Mouse (Mus musculus): ENCODE data around the gene Stk24. TPM values are rescaled to one million over a fixed set of nuclear protein-coding genes. Genes with fewer than 3 reads are reported as not detected.

Gene Stk24
- polyA plus RNA-seq, 1 experiment from 2014 or later, result 49.3 TPM

GRCm38 (mm10) chr14:121322150-121322549 lies 57.7 kb downstream of the Stk24 start:
- ATAC-seq (replicated peaks; ENCODE audit: low FRiP score, low TSS enrichment, low read depth), result no peak
- WGBS, result 88% methylated on average over 5 of the region's 5 CpGs
- Histone ChIP-seq H3K27me3 (replicated peaks; ENCODE audit: control insufficient read depth, insufficient read depth, low read length) (no peaks in the 10 kb centered on the region), H3K4me3 (ENCODE audit: low read depth, low read length) (no peak overlapping the region), H3K4me1 (replicated peaks; ENCODE audit: control insufficient read depth, insufficient read depth, low read length) (peaks cover 10% of the 10 kb centered on the region), H3K9ac (ENCODE audit: low read length) (no peak overlapping the region), H3K9me3 (ENCODE audit: control insufficient read depth, low read length) (0 out of 2 replicates have a peak, but pooled peaks cover 6% of the 10 kb centered on the region), H3K36me3 (ENCODE audit: control insufficient read depth, insufficient read depth, low read length) (no peaks in the 10 kb centered on the region), H3K4me2 (ENCODE audit: low read length) (no peak overlapping the region), H3K27ac (ENCODE audit: low read depth) (no peak overlapping the region)
- no peak for DNase-seq (ENCODE audit: low spot score)

- 66% methylated on average over 5 of the region's 5 CpGs for WGBS
- Histone ChIP-seq H3K9ac (ENCODE audit: low read length) (no peak overlapping the region), H3K4me1 (replicated peaks; ENCODE audit: control insufficient read depth, insufficient read depth, low read length) (peaks cover 30% of the 10 kb centered on the region), H3K27ac (ENCODE audit: low read depth) (no peak overlapping the region), H3K9me3 (ENCODE audit: control insufficient read depth, low read length) (0 out of 2 replicates have a peak, but pooled peaks cover 6% of the 10 kb centered on the region), H3K36me3 (ENCODE audit: control insufficient read depth, insufficient read depth, low read length) (no peaks in the 10 kb centered on the region), H3K27me3 (replicated peaks; ENCODE audit: control insufficient read depth, insufficient read depth, low read length) (no peaks in the 10 kb centered on the region), H3K4me3 (ENCODE audit: low read depth, low read length) (no peak overlapping the region), H3K4me2 (ENCODE audit: low read length) (no peak overlapping the region)
- ATAC-seq (replicated peaks; ENCODE audit: low FRiP score, low TSS enrichment, low read depth) (no peak), DNase-seq (ENCODE audit: low spot score) (no peak)
Observed at GRCm38 (mm10) chr14:121318382-121318781, 61.4 kb downstream of the Stk24 start.

GRCm38 (mm10) chr14:121317312-121317671 lies 62.5 kb downstream of the Stk24 start:
- DNase-seq (ENCODE audit: low spot score) (no peak), ATAC-seq (replicated peaks; ENCODE audit: low FRiP score, low TSS enrichment, low read depth) (no peak)
- Histone ChIP-seq H3K27ac (ENCODE audit: low read depth) (no peak overlapping the region), H3K4me1 (replicated peaks; ENCODE audit: control insufficient read depth, insufficient read depth, low read length) (peaks cover 30% of the 10 kb centered on the region), H3K36me3 (ENCODE audit: control insufficient read depth, insufficient read depth, low read length) (no peaks in the 10 kb centered on the region), H3K9me3 (ENCODE audit: control insufficient read depth, low read length) (0 out of 2 replicates have a peak, but pooled peaks cover 6% of the 10 kb centered on the region), H3K27me3 (replicated peaks; ENCODE audit: control insufficient read depth, insufficient read depth, low read length) (no peaks in the 10 kb centered on the region), H3K4me3 (ENCODE audit: low read depth, low read length) (no peak overlapping the region), H3K9ac (ENCODE audit: low read length) (no peak overlapping the region), H3K4me2 (ENCODE audit: low read length) (no peak overlapping the region)
- WGBS, result 81% methylated on average over 3 of the region's 3 CpGs

GRCm38 (mm10) chr14:121316631-121317311 lies 63.0 kb downstream of the Stk24 start:
- peaks cover 30% of the 10 kb centered on the region for H3K4me1 ChIP-seq (replicated peaks; ENCODE audit: control insufficient read depth, insufficient read depth, low read length)
- DNase-seq (ENCODE audit: low spot score) (no peak), ATAC-seq (replicated peaks; ENCODE audit: low FRiP score, low TSS enrichment, low read depth) (no peak)
- H3K27me3 ChIP-seq (replicated peaks; ENCODE audit: control insufficient read depth, insufficient read depth, low read length), result no peaks in the 10 kb centered on the region
- H3K4me2 ChIP-seq (ENCODE audit: low read length), result no peak overlapping the region
- no peaks in the 10 kb centered on the region for H3K36me3 ChIP-seq (ENCODE audit: control insufficient read depth, insufficient read depth, low read length)
- H3K9me3 ChIP-seq (ENCODE audit: control insufficient read depth, low read length), result 0 out of 2 replicates have a peak, but pooled peaks cover 6% of the 10 kb centered on the region
- no peak overlapping the region for H3K27ac ChIP-seq (ENCODE audit: low read depth)
- H3K9ac ChIP-seq (ENCODE audit: low read length), result no peak overlapping the region
- no peak overlapping the region for H3K4me3 ChIP-seq (ENCODE audit: low read depth, low read length)
- 61% methylated on average over 13 of the region's 13 CpGs for WGBS

GRCm38 (mm10) chr14:121316136-121316535 lies 63.7 kb downstream of the Stk24 start:
- no peak for DNase-seq (ENCODE audit: low spot score)
- H3K27ac ChIP-seq (ENCODE audit: low read depth), result no peak overlapping the region
- WGBS, result 62% methylated on average over 5 of the region's 5 CpGs

GRCm38 (mm10) chr14:121314934-121315333 lies 64.9 kb downstream of the Stk24 start:
- ATAC-seq (replicated peaks; ENCODE audit: low FRiP score, low TSS enrichment, low read depth), result 0 out of 2 replicates have a peak, but pooled peaks have one; percentile 13
- Histone ChIP-seq H3K4me1 (replicated peaks; ENCODE audit: control insufficient read depth, insufficient read depth, low read length) (peaks cover 47% of the 10 kb centered on the region), H3K36me3 (ENCODE audit: control insufficient read depth, insufficient read depth, low read length) (no peaks in the 10 kb centered on the region), H3K9me3 (ENCODE audit: control insufficient read depth, low read length) (0 out of 2 replicates have a peak, but pooled peaks cover 3% of the 10 kb centered on the region), H3K27me3 (replicated peaks; ENCODE audit: control insufficient read depth, insufficient read depth, low read length) (no peaks in the 10 kb centered on the region), H3K27ac (ENCODE audit: low read depth) (no peak overlapping the region), H3K4me2 (ENCODE audit: low read length) (no peak overlapping the region), H3K9ac (ENCODE audit: low read length) (no peak overlapping the region), H3K4me3 (ENCODE audit: low read depth, low read length) (no peak overlapping the region)
- no peak for DNase-seq (ENCODE audit: low spot score)
- 56% methylated on average over 3 of the region's 3 CpGs for WGBS

More at GRCm38 (mm10) chr14:121316136-121316535, 63.7 kb downstream of the Stk24 start:
- no peak for ATAC-seq (replicated peaks; ENCODE audit: low FRiP score, low TSS enrichment, low read depth)
- peaks cover 36% of the 10 kb centered on the region for H3K4me1 ChIP-seq (replicated peaks; ENCODE audit: control insufficient read depth, insufficient read depth, low read length)
- H3K9ac ChIP-seq (ENCODE audit: low read length), result no peak overlapping the region
- no peak overlapping the region for H3K4me2 ChIP-seq (ENCODE audit: low read length)
- H3K27me3 ChIP-seq (replicated peaks; ENCODE audit: control insufficient read depth, insufficient read depth, low read length), result no peaks in the 10 kb centered on the region
- H3K36me3 ChIP-seq (ENCODE audit: control insufficient read depth, insufficient read depth, low read length), result no peaks in the 10 kb centered on the region
- 0 out of 2 replicates have a peak, but pooled peaks cover 6% of the 10 kb centered on the region for H3K9me3 ChIP-seq (ENCODE audit: control insufficient read depth, low read length)
- no peak overlapping the region for H3K4me3 ChIP-seq (ENCODE audit: low read depth, low read length)

GRCm38 (mm10) chr14:121313283-121313682 lies 66.5 kb downstream of the Stk24 start:
- Histone ChIP-seq H3K9ac (ENCODE audit: low read length) (no peak overlapping the region), H3K4me2 (ENCODE audit: low read length) (no peak overlapping the region), H3K4me1 (replicated peaks; ENCODE audit: control insufficient read depth, insufficient read depth, low read length) (peaks cover 53% of the 10 kb centered on the region), H3K9me3 (ENCODE audit: control insufficient read depth, low read length) (no peaks in the 10 kb centered on the region), H3K36me3 (ENCODE audit: control insufficient read depth, insufficient read depth, low read length) (no peaks in the 10 kb centered on the region), H3K4me3 (ENCODE audit: low read depth, low read length) (no peak overlapping the region), H3K27me3 (replicated peaks; ENCODE audit: control insufficient read depth, insufficient read depth, low read length) (no peaks in the 10 kb centered on the region), H3K27ac (ENCODE audit: low read depth) (no peak overlapping the region)
- DNase-seq (ENCODE audit: low spot score) (no peak), ATAC-seq (replicated peaks; ENCODE audit: low FRiP score, low TSS enrichment, low read depth) (no peak)
- 94% methylated on average over 10 of the region's 10 CpGs for WGBS

GRCm38 (mm10) chr14:121311083-121311482 lies 68.7 kb downstream of the Stk24 start:
- no peaks in the 10 kb centered on the region for H3K27me3 ChIP-seq (replicated peaks; ENCODE audit: control insufficient read depth, insufficient read depth, low read length)
- H3K9me3 ChIP-seq (ENCODE audit: control insufficient read depth, low read length), result no peaks in the 10 kb centered on the region
- ATAC-seq (replicated peaks; ENCODE audit: low FRiP score, low TSS enrichment, low read depth), result no peak
- no peak overlapping the region for H3K27ac ChIP-seq (ENCODE audit: low read depth)
- H3K9ac ChIP-seq (ENCODE audit: low read length), result no peak overlapping the region
- 0 out of 2 replicates have a peak, but pooled peaks cover 7% of the 10 kb centered on the region for H3K36me3 ChIP-seq (ENCODE audit: control insufficient read depth, insufficient read depth, low read length)
- peaks cover 37% of the 10 kb centered on the region for H3K4me1 ChIP-seq (replicated peaks; ENCODE audit: control insufficient read depth, insufficient read depth, low read length)
- WGBS, result 71% methylated on average over 2 of the region's 2 CpGs
- DNase-seq (ENCODE audit: low spot score), result no peak
- no peak overlapping the region for H3K4me3 ChIP-seq (ENCODE audit: low read depth, low read length)
- H3K4me2 ChIP-seq (ENCODE audit: low read length), result no peak overlapping the region
